Mouse (Mus musculus) gonadal fat pad, adult 2 months (tissue): ENCODE measurements around the gene Sptbn4. TPM values are rescaled to one million over a fixed set of nuclear protein-coding genes. Genes with fewer than 3 reads are reported as not detected.

Experiments
- DNase-seq: peaks from one replicate; pipeline ENCODE4 v3.0.0-alpha.2; 2012; ENCODE audit warnings: low read depth
- polyA plus RNA-seq: library from polyadenylated mRNA; depleted of rRNA; stranded (reverse); fragments of >200 nt; gene quantifications from 2 replicates; pipeline ENCODE4 v1.2.3, GENCODE M21; 2012

The Sptbn4 gene
- polyA plus RNA-seq, 1 experiment, result 0.23 TPM

- no peak for DNase-seq
Measured at GRCm38 (mm10) chr7:27433794-27434193, 13.7 kb downstream of the Sptbn4 start.

GRCm38 (mm10) chr7:27433349-27433748 lies 14.1 kb downstream of the Sptbn4 start:
- no peak for DNase-seq

DNA sequence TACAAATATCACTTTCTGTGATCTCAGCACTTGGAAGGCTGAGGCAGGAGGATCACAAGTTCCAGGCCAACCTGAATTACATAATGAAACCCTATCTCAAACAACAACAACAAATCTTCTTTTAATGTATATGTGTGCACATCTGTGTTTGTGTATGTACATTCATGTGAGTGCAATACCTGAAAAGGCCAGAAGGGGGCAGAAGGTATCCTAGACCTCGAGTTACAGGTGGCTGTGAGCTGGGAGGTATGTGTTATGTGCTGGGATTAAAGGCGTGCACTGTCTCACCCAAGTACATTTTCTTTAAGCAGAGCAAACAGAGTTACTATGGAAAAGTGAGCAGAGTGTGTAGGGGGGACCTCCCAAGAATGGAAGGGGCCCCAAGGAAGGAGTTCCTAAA lies 18.4 kb downstream of the Sptbn4 start:
- DNase-seq, result no peak

DNA sequence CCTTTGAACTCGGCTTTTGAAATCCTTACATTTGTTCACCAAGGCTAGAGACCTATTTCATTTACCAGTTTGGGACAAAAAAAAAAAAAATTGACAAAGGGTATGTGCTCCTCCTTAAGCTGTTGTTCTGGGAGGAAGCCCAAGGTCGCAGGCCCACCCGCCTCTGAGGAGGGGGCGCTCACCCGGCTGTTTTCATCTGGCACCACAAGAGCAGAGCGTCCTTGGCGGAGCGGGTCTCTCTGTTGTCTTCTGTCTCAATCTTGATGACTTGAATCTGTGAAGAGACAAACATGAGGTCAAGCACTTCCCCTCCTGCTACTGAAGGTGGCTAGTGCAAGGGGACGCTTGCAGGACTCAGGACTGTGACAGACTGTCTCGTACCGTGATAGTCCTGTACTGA lies 19.5 kb downstream of the Sptbn4 start:
- no peak for DNase-seq

GRCm38 (mm10) chr7:27427387-27427786 lies 20.1 kb downstream of the Sptbn4 start:
- DNase-seq, result no peak

- no peak for DNase-seq
Measured at GRCm38 (mm10) chr7:27423556-27424326, 23.7 kb downstream of the Sptbn4 start.

DNA sequence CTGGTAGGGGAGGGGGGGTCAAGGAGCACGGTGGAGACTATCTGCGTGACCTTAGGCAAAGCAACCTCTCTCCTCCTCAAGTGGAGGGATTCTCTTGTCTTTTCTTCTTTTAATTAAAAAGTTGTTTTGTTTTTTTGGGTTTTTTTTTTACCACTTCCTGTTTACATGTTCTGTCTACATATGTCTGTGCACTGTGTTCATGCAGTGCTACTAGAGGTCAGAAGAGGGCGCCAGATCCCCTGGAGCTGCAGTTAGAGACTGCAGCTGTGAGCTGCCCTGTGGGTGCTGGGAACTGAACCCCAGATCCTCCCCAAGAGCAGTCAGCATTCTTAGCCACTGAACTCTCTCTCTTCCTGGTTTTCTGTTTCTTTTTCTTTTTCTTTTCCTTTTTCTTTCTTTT lies 28.4 kb downstream of the Sptbn4 start:
- DNase-seq, result no peak

GRCm38 (mm10) chr7:27417151-27417550 lies 30.3 kb downstream of the Sptbn4 start:
- no peak for DNase-seq

GRCm38 (mm10) chr7:27408379-27409176 lies 38.9 kb downstream of the Sptbn4 start:
- no peak for DNase-seq

- no peak for DNase-seq
Measured at GRCm38 (mm10) chr7:27407816-27408215, 39.7 kb downstream of the Sptbn4 start.

GRCm38 (mm10) chr7:27406481-27406880 lies 41.0 kb downstream of the Sptbn4 start:
- DNase-seq, result no peak

DNA sequence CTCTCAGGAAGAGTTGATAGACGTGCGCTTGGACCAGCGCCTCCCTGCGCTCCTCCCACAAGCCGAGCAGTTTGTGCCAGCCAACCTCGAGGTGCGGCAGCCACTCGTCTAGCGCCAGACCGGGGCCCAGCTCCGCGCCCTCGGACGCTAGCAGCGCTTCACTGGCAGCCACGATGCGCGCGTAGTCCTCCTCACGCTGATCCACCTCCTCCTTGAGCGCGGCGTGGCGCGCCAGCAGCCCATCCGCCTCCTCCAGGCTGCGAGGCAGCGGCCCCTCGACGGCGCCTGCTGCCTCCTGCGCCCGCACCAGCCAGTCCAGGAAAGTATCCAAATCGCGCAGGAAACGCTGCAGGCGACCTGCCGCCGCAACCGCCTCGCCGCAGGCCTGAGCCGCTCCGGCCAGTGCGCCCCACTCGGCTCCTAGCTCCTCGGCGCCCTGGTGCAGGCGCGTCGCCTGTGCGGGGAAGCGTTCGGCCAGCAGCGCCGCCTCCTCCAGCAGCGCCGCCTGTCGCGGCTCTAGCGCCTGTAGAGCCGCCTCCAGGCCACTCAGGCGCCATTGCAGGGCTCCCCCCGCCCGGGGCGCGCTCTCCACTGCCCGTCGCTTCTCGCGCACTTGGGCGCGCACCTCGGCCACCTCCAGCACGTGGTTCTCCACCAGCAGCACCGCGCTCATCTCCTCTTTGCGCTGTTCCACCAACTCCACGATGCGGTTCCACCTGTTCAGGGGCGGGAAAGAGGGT lies 43.1 kb downstream of the Sptbn4 start:
- no peak for DNase-seq

DNA sequence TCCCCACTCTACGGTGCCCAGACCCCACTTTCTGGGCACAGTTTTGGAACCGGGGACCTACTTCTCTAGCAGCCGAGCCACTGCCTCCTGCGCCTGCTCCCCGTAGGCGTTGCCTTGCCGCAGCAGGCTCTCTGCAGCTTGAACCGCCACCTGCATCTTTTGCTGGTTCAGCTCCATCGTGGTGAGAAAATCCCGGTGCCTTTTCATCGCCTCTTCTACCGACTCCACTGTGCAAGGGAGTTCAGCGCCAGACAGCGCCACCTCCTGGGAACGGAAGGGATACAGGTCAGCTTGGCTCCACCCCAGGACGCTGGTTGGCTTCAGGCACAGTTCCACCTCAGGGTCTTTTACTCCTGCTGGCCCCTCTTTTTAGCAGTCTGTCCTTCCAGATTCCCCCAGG lies 44.8 kb downstream of the Sptbn4 start:
- no peak for DNase-seq

GRCm38 (mm10) chr7:27400545-27400944 lies 46.9 kb downstream of the Sptbn4 start:
- DNase-seq, result no peak

DNA sequence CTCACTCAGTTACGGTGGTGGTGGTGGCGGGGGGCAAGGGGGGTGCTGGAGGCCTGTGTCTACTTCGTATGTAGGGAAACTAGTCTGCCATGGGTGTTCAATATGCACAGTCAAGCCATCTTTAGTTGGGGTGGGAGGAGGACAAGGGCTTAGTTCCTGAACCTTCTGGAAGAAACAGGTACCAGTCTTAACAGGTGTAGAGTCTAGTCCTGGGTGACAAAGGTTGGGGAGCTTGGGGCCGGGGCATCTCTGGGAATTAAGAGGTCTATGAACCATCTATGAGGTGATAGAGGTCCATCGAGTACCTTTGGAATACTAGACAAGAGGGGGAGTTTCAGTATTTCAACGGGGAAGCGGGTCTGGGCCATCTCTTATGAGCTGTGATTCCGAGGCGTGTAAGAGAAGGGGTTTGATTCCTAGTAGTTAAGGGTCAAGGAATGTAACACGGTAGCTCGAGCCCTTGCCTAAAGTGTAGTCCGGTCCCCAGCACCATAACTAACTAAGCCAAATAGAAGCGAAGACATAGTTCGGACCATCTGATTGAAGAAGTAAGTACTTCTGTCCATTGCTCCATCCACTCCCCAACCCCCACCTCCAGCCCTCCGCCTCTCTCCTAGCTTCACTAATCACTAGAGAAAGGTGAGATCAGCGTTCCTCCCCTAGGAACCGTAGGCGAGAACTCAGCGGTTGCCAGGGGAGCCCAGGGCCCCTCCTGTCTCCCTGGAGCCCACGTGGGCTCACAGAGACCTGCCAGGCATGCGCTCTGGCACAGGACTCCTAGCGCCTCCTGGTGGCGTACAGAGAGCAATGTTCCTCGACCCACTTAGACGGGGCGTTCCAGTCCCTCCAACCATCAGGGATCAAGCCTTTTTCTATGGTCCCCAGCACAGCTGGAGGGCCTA lies 50.2 kb downstream of the Sptbn4 start:
- DNase-seq, result no peak

DNA sequence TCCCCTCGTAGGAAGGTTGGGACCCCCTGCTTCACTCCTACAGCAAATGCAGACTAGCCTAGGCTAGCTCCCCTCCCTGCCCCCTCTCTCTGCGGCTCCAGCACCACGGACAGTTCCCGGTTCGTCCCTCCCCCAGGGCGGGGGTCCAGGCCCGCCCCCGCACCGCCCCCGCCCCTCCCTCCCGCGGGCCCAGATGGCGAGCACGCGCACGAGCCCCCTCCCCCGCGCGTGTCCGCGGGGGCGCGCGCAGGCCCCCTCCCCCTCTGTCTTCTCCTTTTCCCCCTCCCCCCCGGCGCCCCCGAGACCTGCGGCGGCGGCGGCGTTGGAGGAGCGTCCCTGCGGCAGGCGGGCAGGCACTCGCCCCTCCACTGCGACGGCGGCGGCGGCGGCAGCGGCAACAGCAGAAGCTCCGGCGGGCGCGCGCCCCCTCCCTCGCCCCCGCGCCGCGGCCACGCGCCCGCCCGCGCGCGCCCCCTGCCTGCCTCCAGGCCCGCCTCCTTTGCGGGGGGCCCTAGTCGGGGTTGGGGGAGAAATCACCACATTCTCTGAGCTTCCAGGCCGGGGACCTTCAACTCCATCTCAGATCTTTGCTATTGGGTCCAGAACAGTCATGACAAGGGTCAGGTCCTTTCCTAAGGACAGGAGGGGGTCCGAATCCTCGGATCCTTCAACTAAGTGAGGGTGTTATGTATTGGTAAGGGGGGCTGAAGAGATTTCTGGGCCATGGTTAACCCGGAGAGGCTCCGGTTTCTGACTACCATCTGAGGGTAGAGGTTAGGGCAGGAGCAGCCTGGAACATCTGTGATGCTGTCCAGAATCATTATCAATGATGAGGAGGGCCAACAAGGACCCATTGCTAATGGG lies 51.1 kb downstream of the Sptbn4 start:
- no peak for DNase-seq

DNA sequence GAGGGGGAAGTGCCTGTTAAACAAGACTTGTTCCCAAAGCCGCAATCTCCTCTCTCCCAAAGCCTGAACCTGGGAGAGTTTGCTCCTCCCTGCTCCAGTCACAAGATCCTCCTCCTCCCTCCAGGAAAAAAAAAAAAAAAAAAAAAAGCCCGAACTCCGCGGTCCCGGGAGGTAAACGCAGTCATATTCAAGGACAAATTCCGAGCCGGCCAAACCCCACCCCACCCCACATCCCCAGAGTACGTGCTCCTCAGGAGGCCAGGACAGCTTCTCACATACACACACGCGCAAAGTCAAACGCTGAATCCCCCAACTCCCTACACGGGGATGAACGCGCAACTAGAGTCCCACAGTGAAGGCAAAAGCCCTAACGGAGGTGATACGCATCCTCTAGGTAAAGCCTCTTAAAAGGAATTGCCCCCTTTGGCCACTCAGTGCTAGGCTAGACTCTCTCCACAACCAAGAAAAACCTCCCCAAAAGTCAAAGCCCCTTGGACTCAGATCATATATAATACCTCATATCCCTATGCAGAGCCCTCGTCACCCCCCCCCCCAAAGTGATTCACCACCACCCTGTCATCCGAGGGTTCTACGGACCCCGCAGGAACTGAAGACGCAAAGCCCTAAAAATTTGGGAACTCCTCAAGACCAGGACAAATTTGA lies 51.8 kb downstream of the Sptbn4 start:
- DNase-seq, result no peak

GRCm38 (mm10) chr7:27391416-27391815 lies 56.1 kb downstream of the Sptbn4 start:
- no peak for DNase-seq

DNA sequence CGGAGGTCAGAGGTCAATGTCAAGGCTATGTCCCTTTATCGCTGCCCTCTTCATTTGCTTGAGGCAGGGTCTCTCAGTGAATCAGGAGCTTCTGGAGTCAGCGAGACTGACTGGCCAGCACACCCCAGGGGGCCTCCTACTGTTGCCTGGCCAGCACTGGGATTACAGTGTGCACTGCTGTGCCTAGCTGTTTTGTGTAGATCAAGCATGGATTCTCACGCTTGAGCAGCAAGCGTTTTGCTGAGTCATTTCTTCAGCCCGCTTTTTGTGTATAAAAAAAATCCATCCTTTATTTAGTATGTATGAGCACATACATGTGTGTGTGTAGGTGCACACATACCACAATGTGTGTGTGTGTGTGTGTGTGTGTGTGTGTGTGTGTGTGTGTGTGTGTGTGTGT lies 58.3 kb downstream of the Sptbn4 start:
- DNase-seq, result no peak

GRCm38 (mm10) chr7:27384731-27385130 lies 62.8 kb downstream of the Sptbn4 start:
- DNase-seq, result no peak
